Mouse (Mus musculus) mouse trophoblast stem cell (cell line): ENCODE data around the gene Asap2.

ENCODE experiments used
- in situ Hi-C, 2 experiments: fragments of 300-500 bp; cut with MseI, MboI; formaldehyde crosslinking; loops; 2 replicates in 1 of 2; 3 replicates in 1 of 2; pipeline ENCODE4 v1.15.1; 2025

Asap2 gene

GRCm38 (mm10) chr12:21165891-21166342, 175.7 kb downstream of the Asap2 start:
- in situ Hi-C loops, result no loop called here

DNA sequence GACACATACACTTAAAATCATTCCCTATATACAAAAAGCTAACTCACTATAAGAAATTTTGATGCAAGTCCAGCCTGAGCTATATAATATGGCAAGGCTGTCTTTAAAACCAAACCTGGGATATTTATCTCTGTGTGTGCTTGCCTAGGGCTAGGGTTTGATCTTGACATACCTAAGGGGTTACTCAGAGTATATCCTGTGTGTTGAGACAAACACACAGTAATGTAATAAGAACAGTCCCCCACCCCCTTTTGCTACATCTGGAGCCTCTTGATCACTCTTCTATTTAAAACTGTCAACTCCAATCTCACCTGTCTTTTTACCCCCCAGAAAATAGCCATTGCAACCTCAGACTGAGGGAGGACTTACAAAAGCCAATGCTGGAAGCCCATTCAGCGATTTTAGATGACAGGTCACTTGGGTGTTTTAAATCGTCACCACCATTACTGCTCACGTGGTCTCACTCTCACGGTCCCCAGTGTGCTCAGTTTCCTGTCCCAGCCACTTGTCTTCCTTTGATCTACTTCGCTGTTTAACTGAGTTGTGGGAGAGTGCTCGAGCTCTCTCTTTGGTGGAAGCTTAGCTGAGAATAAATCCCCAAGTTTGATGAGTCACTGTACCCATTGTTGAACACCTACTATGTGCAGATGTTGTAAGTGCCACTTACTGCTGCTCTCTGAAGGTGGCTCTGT, 176.8 kb downstream of the Asap2 start:
- in situ Hi-C loops, result no loop called here

DNA sequence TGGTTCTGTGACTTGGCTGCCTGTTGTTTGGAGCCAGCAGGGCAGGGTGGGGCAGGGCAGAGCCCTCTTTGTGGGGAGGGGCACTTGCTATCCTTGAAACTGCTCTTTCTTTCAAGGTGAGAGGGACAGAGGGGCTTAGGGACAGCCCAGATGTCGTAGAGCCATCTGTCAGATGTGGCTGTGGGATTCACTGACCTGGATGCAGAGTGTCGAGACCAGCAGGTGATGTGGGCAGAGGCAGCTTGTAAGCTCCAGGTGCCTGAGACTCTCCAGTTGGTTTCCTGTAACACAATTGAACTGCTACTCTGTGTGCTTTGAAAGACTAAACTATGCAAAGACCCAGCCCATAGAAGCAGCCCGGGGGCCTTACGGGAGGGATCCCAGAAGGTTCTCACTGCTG, 177.5 kb downstream of the Asap2 start:
- in situ Hi-C loops, result no loop called here

DNA sequence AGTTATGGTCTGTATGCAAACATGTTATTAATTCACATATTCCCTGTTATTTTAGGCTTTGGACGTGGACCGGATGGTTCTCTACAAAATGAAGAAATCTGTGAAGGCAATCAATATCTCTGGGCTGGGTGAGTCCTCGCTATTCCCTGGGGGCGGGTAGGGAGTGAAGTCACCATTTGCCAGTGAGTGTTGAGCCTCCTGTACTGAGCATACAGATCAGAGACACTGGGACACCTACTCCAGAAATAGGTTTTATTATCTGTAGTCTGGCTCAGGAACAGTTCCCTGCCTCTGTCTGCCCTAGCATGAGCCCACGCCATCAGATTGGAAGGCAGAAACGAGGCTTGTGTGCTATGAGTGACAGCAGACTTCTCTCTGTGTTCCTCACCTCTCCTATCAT, 177.9 kb downstream of the Asap2 start:
- in situ Hi-C loops, result no loop called here

DNA sequence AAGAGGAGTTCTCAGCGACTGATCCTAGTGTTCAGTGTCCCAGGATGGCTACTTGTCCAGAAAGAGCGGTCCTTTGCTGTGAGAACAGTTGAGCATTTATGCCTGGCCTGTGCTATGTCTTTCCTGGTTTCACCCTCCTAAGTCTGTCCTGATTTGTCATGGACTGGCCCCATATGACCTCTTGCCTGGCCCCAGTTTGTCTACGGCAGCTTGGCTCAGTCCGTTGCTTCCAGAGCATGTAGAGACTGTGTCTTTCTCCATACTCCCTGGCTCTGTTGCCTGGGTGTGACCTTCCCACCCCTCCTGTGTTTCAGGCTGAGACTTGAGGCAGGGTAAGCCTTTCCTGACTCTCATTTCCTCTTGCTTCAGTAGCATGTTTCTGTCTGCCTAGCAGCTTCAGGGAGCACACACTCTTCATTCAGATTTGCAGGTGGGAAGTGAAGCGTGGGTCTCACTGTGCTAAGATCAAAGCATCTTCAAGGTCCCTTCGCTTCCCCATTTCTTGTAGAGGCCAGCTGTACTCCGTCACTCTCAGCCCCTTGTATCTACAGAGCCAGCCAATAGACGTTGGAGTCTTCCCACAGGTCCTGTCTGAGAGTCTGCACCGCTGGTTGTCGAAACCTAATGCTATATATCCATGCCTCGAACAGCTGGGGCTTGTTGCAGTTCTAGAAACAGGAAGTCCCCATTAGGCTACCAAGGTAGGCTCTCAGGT, 181.7 kb downstream of the Asap2 start:
- in situ Hi-C loops, result no loop called here

DNA sequence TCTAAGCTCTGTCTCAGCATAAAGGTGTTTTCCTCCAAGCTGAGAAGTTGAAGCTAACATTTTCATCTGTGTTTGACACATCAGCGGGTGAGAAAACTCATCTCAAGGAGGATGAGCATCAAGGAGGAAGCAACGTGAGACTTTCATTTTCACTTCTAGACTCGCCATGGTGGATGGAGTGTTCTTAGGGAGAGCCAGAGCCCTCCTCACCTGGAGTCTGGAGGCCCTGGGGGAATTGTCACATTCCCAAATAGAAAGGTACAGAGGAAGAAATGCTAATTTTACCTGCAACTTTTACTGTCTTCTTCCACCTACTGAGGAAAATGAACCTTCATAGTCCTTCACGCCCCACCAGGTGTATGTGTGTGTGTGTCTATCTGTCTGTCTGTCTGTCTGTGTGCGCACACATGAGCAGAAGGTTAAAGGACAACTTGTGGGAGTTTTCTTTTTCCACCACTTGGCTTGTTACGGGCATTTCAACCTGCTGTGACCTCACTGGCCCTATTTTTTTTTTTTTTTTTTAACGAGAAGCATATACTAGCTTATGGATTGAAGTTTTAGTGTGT, 183.7 kb downstream of the Asap2 start:
- in situ Hi-C loops, result no loop called here

GRCm38 (mm10) chr12:21176399-21176798, 186.1 kb downstream of the Asap2 start:
- in situ Hi-C loops, result no loop called here

DNA sequence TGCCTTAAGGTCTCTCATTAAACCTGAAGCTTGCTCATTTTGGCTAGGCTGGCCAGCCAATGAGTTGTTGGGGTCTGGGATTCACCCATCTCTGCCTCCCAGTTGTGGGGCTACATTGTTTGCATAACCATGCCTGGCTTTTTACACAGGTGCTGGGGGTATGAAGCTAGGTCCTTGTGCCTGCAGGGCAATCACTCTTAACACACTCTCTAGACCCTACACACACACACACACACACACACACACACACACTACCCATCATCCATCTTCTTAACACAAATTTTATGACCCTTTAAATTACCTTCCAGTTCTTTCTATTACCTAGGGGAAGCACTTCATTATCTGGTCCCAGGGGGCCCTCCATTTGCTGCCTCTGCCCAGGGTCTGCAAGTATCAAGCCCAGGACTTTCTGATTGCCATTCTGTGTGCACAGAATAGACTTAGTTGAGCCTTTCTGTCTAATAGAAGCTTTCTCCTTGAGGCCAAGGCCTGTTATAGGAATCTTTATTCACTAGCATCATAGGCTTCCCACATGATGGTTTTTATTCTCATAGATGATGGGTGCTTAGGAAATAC, 187.0 kb downstream of the Asap2 start:
- in situ Hi-C loops, result no loop called here

DNA sequence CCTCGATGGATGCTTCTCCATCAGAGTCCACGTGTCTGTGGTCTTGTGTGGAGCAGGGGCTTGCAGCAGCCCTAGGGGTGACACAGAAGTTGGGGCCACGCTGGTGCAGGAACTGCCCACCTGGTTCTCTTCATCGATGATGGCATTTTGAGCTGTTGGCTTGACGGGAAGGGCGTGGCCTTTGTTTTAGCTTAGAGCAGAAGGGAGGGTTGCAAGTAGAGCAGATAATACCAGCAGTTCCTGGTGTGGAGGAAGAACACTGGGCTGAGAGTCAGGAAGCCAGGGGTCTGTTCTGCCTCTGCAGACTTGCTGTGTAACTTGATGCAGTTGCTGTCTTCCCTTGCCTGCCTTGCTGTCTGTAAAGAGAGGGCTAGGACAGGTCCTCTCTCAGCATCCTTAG, 189.8 kb downstream of the Asap2 start:
- in situ Hi-C loops, result no loop called here

DNA sequence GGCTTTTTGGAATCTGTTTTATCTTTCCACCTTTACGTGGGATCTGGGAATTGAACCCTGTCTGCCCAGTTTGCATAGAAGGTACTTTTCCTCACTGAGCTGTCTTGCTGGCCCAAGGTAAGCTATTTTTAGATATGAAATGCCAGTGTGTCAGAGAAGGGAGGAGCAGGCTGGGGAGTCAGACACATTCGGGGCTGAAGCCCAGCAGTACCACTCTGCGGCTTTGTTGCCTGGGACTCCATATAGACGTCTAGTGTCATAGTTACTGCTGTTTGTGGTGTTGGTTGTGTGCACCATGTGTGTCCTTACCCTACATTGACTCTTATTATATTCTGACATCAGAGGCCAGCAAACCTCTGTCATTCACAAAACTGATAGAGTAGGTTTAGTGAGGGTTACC, 192.5 kb downstream of the Asap2 start:
- in situ Hi-C loops, result no loop called here

DNA sequence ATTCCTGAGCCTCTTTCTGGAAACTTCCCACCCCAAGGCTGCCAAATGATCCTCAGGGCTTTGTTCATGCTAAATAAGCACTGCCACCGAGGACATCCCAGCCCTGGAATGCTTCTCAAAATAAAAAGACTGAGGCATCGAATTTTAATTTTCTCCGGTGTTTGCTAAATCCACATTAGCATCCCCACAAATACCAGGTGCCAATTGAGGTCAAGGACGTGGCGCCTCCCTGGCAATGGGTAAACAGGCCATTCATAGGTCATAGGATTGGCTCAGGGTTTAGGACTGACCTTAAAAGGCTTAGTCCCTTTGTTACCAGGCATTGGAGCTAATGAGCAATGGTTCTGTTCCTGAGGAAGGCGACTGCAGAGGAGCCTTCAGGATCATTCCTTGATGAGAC, 193.1 kb downstream of the Asap2 start:
- in situ Hi-C loops, result no loop called here

- in situ Hi-C loops, result no loop called here
Observed at GRCm38 (mm10) chr12:21186145-21186544, 195.9 kb downstream of the Asap2 start.

DNA sequence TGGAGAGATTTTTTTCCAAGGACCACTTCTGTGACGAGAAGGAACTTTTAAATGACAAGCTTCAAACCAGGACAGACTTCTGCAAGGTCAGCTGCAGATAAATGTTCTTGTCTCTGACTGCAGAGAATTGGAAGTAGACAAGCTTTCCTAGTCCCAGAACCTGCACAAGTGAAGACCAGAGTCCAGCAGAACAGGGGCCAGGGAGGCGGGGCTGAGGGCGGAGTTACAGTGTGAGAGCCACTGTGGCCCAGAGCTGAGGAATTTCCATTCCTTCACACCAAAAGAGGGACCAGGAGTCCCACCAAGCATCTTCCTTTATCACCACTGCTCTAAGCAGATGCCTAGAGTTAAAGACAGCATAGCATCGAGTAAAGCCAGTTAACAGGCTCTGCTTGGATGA, 198.6 kb downstream of the Asap2 start:
- in situ Hi-C loops, result no loop called here

DNA sequence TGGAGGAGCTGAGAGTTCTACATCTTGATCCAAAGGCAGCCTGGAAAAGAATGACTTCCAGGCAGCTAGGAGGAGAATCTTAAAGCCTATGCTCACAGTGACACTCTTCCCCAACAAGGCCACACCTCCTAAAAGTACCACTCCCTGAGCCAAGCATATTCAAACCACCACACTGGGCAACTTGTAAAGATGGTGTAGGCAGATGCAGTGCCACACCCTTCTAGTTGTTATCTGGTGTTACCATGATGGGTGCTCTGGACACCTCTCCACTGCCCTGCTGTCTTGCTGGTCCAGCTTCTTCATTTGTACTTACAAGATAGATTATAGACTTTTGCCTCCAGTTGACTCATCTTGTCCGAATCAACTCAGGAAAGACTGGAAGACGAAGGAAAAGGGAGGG, 201.3 kb downstream of the Asap2 start:
- in situ Hi-C loops, result no loop called here

DNA sequence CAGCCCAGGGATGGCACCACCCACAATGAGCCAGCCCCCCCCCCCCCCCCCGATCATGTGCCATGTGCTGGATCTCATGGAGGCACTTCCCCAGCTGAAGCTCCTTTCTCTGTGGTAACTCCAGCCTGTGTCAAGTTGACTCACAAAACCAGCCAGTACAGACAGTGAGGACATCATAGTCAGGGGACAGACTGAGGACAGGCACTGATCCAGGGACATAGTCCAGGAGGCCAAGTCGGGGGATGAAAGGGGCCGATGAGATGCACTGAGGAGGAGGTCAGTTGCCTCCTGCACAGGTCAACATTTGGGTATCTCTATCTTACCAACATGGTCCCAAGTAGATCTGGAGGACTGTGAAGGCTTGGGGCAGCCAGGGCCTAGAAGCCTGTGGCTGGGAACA, 205.2 kb downstream of the Asap2 start:
- in situ Hi-C loops, result no loop called here

- in situ Hi-C loops, result no loop called here
Observed at GRCm38 (mm10) chr12:21196420-21196819, 206.2 kb downstream of the Asap2 start.

- in situ Hi-C loops, result no loop called here
Observed at GRCm38 (mm10) chr12:21200613-21201012, 210.4 kb downstream of the Asap2 start.

GRCm38 (mm10) chr12:21201485-21202269, 211.4 kb downstream of the Asap2 start:
- in situ Hi-C loops, result no loop called here

DNA sequence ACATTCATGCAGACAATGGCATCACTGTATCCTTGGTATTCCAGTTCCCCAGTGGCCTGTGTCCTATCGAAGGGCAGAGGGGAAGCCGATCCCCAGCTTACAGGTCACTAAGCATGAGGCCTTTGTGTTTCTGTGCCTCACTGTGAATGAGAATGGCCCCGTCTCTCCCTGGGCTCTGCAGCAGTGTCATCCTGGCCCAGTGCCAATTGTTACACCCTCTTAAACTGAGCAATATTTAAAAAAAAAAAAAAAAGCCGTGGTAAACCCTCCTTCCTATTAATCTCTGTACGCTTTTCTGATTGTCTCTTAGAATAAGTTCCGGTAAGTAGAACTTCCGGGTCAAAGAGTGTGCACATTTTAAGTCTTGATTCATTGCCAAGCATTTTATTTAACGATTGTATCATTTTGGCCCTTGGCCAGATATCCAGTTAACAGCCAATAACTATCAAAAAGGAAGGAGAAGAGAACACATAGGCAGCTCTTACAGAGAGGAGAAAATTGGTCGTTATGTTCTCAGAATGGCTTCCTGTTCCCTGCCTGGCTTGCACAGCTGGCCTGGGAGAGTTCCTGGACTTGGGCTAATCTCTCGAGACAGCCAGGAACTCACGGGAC, 214.5 kb downstream of the Asap2 start:
- in situ Hi-C loops, result no loop called here

DNA sequence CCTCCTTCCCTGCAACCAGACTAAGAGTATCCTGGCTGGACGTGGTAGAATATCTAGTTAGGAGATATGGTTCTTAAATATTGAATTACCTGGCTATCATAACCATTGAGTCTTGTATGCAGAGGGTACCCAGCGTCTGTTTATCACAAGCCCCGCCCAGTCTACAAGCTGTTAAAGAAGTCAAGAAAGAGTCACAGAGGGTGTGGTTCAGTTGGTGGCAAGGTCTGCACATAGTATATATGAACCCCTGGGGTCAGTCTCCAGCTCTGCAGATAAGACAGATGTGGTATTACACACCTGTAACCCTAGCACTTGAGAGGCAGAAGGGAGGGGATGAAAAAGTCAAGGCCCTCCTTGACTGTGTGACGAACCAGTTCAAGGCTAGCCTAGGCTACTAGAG, 215.5 kb downstream of the Asap2 start:
- in situ Hi-C loops, result no loop called here

DNA sequence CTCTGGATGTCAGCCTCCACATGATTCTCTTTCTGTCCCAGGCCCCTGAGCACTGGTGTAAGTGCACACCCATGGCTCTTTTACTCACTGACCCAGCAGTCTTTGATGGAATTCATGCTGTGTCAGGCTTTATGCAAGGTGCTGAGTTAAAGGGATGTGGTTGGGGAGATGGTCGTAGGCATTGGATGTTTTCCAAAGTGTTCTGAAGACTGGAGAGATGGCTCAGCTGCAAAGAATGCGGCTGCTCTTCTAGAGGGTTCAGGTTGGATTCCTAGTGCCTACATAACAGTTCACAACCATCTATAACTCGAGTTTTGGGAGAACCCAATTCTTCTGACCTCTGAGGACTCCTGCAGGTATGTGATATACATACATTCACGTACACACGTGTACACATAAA, 217.2 kb downstream of the Asap2 start:
- in situ Hi-C loops, result no loop called here
